Mouse (Mus musculus): ENCODE data around the gene Gli1. TPM values are rescaled to one million over a fixed set of nuclear protein-coding genes. Genes with fewer than 3 reads are reported as not detected.
"Not testable (repeated sequence)": the region's sequence is repeated elsewhere in the genome, so short reads cannot be mapped to it uniquely, and the experiment has no call there.

The Gli1 gene
- polyA plus RNA-seq, 1 experiment: 1.00 TPM

DNA sequence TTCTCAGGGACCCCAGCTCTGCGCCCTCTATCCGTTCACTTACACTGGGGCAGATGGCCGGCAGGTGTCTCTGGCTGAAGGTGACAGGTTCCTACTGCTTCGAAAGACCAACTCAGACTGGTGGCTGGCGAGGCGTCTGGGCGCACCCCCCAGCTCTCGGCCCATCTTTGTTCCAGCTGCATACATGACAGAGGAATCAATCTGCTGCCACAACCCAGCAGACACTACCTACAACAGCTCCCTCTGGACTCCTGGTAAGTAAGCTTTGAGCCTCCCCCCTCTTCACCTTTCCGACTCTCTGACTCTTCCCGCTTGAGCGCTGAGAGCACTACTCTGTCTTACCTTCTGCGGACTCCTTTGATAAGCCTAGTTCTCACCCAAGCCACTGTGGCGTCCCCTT is 19.6 kb downstream of the Gli1 start:
- Histone ChIP-seq H3ac (ENCODE audit: control insufficient read depth, insufficient read length) (no peak overlapping the region), H3K4me3 (no peak overlapping the region), H3K79me2 (ENCODE audit: control insufficient read depth, insufficient read depth) (no peaks in the 10 kb centered on the region), H3K36me3 (ENCODE audit: control insufficient read depth, insufficient read depth) (no peaks in the 10 kb centered on the region), H3K4me2 (ENCODE audit: low read depth) (no peak overlapping the region), H3K27me3 (ENCODE audit: control insufficient read depth, insufficient read depth, insufficient read length) (peaks cover 33% of the 10 kb centered on the region)
- no peak for TF ChIP-seq REST (IDR thresholded peaks at IDR 0.05; ENCODE audit: insufficient read depth, insufficient read length)
- no peak for TF ChIP-seq MYOG (IDR thresholded peaks at IDR 0.05; ENCODE audit: control insufficient read depth in 1 of 3, insufficient read depth in 1 of 3, insufficient read length in 2 of 3, low read depth in 2 of 3)
- TF ChIP-seq USF1 (IDR thresholded peaks at IDR 0.05; ENCODE audit: low read depth): no peak
- TF ChIP-seq POLR2A (IDR thresholded peaks at IDR 0.05; ENCODE audit: insufficient read length, low read depth): no peak
- no peak for TF ChIP-seq E2F4 (IDR thresholded peaks at IDR 0.05; ENCODE audit: insufficient read depth)
- no peak for TF ChIP-seq TCF3 (IDR thresholded peaks at IDR 0.05; ENCODE audit: insufficient read length, low read depth)
- TF ChIP-seq POLR2AphosphoS2 (IDR thresholded peaks at IDR 0.05; ENCODE audit: insufficient read length, low read depth): no peak
- TF ChIP-seq TCF12 (IDR thresholded peaks at IDR 0.05; ENCODE audit: insufficient read depth, poor library complexity, severe bottlenecking): no peak
- no peak for TF ChIP-seq MAX (IDR thresholded peaks at IDR 0.05; ENCODE audit: low read depth)
- TF ChIP-seq SRF (IDR thresholded peaks at IDR 0.05; ENCODE audit: control insufficient read depth, insufficient read length, low read depth): no peak
- TF ChIP-seq CEBPB (IDR thresholded peaks at IDR 0.05; ENCODE audit: insufficient read depth, poor library complexity, severe bottlenecking): no peak
- no peak for TF ChIP-seq MYOD1 (IDR thresholded peaks at IDR 0.05; ENCODE audit: control insufficient read depth in 1 of 3, insufficient read length in 2 of 3, low read depth in 2 of 3)

GRCm38 (mm10) chr10:127321621-127322020 is 20.2 kb downstream of the Gli1 start, which contains the start of gene Arhgap9:
Arhgap9 (plus strand) TSS chr10:127321964.
- Histone ChIP-seq H3K36me3 (ENCODE audit: control insufficient read depth, insufficient read depth) (no peaks in the 10 kb centered on the region), H3K79me2 (ENCODE audit: control insufficient read depth, insufficient read depth) (no peaks in the 10 kb centered on the region), H3K4me2 (ENCODE audit: low read depth) (no peak within 1 kb of the TSS), H3K4me3 (no peak within 1 kb of the TSS), H3K27me3 (ENCODE audit: control insufficient read depth, insufficient read depth, insufficient read length) (peaks cover 29% of the 10 kb centered on the region), H3ac (ENCODE audit: control insufficient read depth, insufficient read length) (no peak within 1 kb of the TSS)
- no peak for TF ChIP-seq POLR2AphosphoS2 (IDR thresholded peaks at IDR 0.05; ENCODE audit: insufficient read length, low read depth)
- TF ChIP-seq MAX (IDR thresholded peaks at IDR 0.05; ENCODE audit: low read depth): no peak
- no peak for TF ChIP-seq TCF12 (IDR thresholded peaks at IDR 0.05; ENCODE audit: insufficient read depth, poor library complexity, severe bottlenecking)
- no peak for TF ChIP-seq REST (IDR thresholded peaks at IDR 0.05; ENCODE audit: insufficient read depth, insufficient read length)
- TF ChIP-seq MYOG (IDR thresholded peaks at IDR 0.05; ENCODE audit: control insufficient read depth in 1 of 3, insufficient read depth in 1 of 3, insufficient read length in 2 of 3, low read depth in 2 of 3): no peak
- TF ChIP-seq CEBPB (IDR thresholded peaks at IDR 0.05; ENCODE audit: insufficient read depth, poor library complexity, severe bottlenecking): no peak
- no peak for TF ChIP-seq USF1 (IDR thresholded peaks at IDR 0.05; ENCODE audit: low read depth)
- no peak for TF ChIP-seq TCF3 (IDR thresholded peaks at IDR 0.05; ENCODE audit: insufficient read length, low read depth)
- TF ChIP-seq MYOD1 (IDR thresholded peaks at IDR 0.05; ENCODE audit: control insufficient read depth in 1 of 3, insufficient read length in 2 of 3, low read depth in 2 of 3): no peak
- no peak for TF ChIP-seq E2F4 (IDR thresholded peaks at IDR 0.05; ENCODE audit: insufficient read depth)
- no peak for TF ChIP-seq POLR2A (IDR thresholded peaks at IDR 0.05; ENCODE audit: insufficient read length, low read depth)
- no peak for TF ChIP-seq SRF (IDR thresholded peaks at IDR 0.05; ENCODE audit: control insufficient read depth, insufficient read length, low read depth)

GRCm38 (mm10) chr10:127319969-127320368 is 21.8 kb downstream of the Gli1 start:
- Histone ChIP-seq H3K36me3 (ENCODE audit: control insufficient read depth, insufficient read depth) (no peaks in the 10 kb centered on the region), H3K79me2 (ENCODE audit: control insufficient read depth, insufficient read depth) (no peaks in the 10 kb centered on the region), H3K4me2 (ENCODE audit: low read depth) (no peak overlapping the region), H3ac (ENCODE audit: control insufficient read depth, insufficient read length) (no peak overlapping the region), H3K27me3 (ENCODE audit: control insufficient read depth, insufficient read depth, insufficient read length) (peaks cover 20% of the 10 kb centered on the region), H3K4me3 (no peak overlapping the region)
- TF ChIP-seq E2F4 (IDR thresholded peaks at IDR 0.05; ENCODE audit: insufficient read depth) (no peak), CEBPB (IDR thresholded peaks at IDR 0.05; ENCODE audit: insufficient read depth, poor library complexity, severe bottlenecking) (no peak), MYOD1 (IDR thresholded peaks at IDR 0.05; ENCODE audit: control insufficient read depth in 1 of 3, insufficient read length in 2 of 3, low read depth in 2 of 3) (no peak), POLR2AphosphoS2 (IDR thresholded peaks at IDR 0.05; ENCODE audit: insufficient read length, low read depth) (no peak), USF1 (IDR thresholded peaks at IDR 0.05; ENCODE audit: low read depth) (no peak), MAX (IDR thresholded peaks at IDR 0.05; ENCODE audit: low read depth) (no peak), POLR2A (IDR thresholded peaks at IDR 0.05; ENCODE audit: insufficient read length, low read depth) (no peak), TCF12 (IDR thresholded peaks at IDR 0.05; ENCODE audit: insufficient read depth, poor library complexity, severe bottlenecking) (no peak), TCF3 (IDR thresholded peaks at IDR 0.05; ENCODE audit: insufficient read length, low read depth) (no peak)

GRCm38 (mm10) chr10:127318009-127318408 is 23.8 kb downstream of the Gli1 start:
- H3K79me2 ChIP-seq (ENCODE audit: control insufficient read depth, insufficient read depth): no peaks in the 10 kb centered on the region
- H3K27me3 ChIP-seq (ENCODE audit: control insufficient read depth, insufficient read depth, insufficient read length): peaks cover 19% of the 10 kb centered on the region
- no peak overlapping the region for H3K4me2 ChIP-seq (ENCODE audit: low read depth)
- no peak for TF ChIP-seq USF1 (IDR thresholded peaks at IDR 0.05; ENCODE audit: low read depth)
- no peak for TF ChIP-seq TCF12 (IDR thresholded peaks at IDR 0.05; ENCODE audit: insufficient read depth, poor library complexity, severe bottlenecking)
- TF ChIP-seq POLR2A (IDR thresholded peaks at IDR 0.05; ENCODE audit: insufficient read length, low read depth): no peak
- no peak for TF ChIP-seq MAX (IDR thresholded peaks at IDR 0.05; ENCODE audit: low read depth)
- no peak for TF ChIP-seq TCF3 (IDR thresholded peaks at IDR 0.05; ENCODE audit: insufficient read length, low read depth)
- no peak for TF ChIP-seq E2F4 (IDR thresholded peaks at IDR 0.05; ENCODE audit: insufficient read depth)
- H3K4me3 ChIP-seq: no peak overlapping the region
- H3K36me3 ChIP-seq (ENCODE audit: control insufficient read depth, insufficient read depth): no peaks in the 10 kb centered on the region
- no peak overlapping the region for H3ac ChIP-seq (ENCODE audit: control insufficient read depth, insufficient read length)

DNA sequence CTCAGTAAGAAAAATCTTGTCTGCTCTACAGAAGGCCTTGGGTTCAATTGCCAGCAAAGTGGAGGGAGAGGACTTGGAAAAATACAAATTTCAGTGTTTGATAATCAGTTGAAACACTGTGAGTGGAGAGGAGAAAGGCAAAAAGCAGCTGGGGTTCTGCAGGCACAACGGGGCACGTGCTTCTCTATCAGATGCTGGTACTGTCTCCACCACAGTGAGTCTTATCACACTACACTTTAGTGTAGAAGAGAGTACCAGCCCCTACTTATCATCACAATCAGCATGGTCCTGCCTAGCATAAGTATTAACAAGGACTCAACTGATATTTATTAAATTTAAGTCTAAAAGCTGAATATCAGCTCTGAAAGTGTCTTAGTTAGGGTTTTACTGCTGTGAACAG is 24.5 kb downstream of the Gli1 start:
- no peak for TF ChIP-seq E2F4 (IDR thresholded peaks at IDR 0.05; ENCODE audit: insufficient read depth)
- TF ChIP-seq USF1 (IDR thresholded peaks at IDR 0.05; ENCODE audit: low read depth): no peak
- no peak for TF ChIP-seq SRF (IDR thresholded peaks at IDR 0.05; ENCODE audit: control insufficient read depth, insufficient read length, low read depth)
- no peak for TF ChIP-seq MAX (IDR thresholded peaks at IDR 0.05; ENCODE audit: low read depth)
- no peak for TF ChIP-seq POLR2A (IDR thresholded peaks at IDR 0.05; ENCODE audit: insufficient read length, low read depth)
- Histone ChIP-seq H3K4me3 (no peak overlapping the region), H3K79me2 (ENCODE audit: control insufficient read depth, insufficient read depth) (no peaks in the 10 kb centered on the region), H3ac (ENCODE audit: control insufficient read depth, insufficient read length) (no peak overlapping the region), H3K27me3 (ENCODE audit: control insufficient read depth, insufficient read depth, insufficient read length) (peaks cover 11% of the 10 kb centered on the region), H3K36me3 (ENCODE audit: control insufficient read depth, insufficient read depth) (no peaks in the 10 kb centered on the region), H3K4me2 (ENCODE audit: low read depth) (no peak overlapping the region)

GRCm38 (mm10) chr10:127314950-127315349 is 26.8 kb downstream of the Gli1 start:
- not testable (repeated sequence) for H3K27me3 ChIP-seq (ENCODE audit: control insufficient read depth, insufficient read depth, insufficient read length); H3ac ChIP-seq (ENCODE audit: control insufficient read depth, insufficient read length); H3K4me2 ChIP-seq (ENCODE audit: low read depth); H3K4me3 ChIP-seq; H3K36me3 ChIP-seq (ENCODE audit: control insufficient read depth, insufficient read depth)
- peaks cover 14% of the 10 kb centered on the region for H3K79me2 ChIP-seq (ENCODE audit: control insufficient read depth, insufficient read depth)

DNA sequence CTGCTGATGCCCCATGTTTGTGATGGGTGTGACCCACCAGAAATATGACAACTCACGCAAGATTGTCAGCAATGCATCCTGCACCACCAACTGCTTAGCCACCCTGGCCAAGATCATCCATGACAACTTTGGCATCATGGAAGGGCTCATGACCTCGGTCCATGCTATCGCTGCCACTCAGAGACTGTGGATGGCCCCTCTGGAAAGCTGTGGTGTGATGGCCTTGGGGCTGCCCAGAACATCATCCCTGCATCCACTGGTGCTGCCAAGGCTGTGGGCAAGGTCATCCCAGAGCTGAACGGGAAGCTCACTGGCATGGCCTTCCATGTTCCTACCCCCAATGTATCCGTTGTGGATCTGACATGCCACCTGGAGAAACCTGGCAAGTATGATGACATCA is 28.3 kb downstream of the Gli1 start:
- H3K4me2 ChIP-seq (ENCODE audit: low read depth); H3K4me3 ChIP-seq; H3ac ChIP-seq (ENCODE audit: control insufficient read depth, insufficient read length); H3K27me3 ChIP-seq (ENCODE audit: control insufficient read depth, insufficient read depth, insufficient read length): not testable (repeated sequence)
- peaks cover 13% of the 10 kb centered on the region for H3K36me3 ChIP-seq (ENCODE audit: control insufficient read depth, insufficient read depth)
- peaks cover 23% of the 10 kb centered on the region for H3K79me2 ChIP-seq (ENCODE audit: control insufficient read depth, insufficient read depth)

Measured in myocyte (in vitro differentiated cells).